Mouse (Mus musculus) left cerebral cortex, postnatal 25 days (tissue): ENCODE results near the gene Olfr419. TPM values are rescaled to one million over a fixed set of nuclear protein-coding genes. Genes with fewer than 3 reads are reported as not detected.
A peak's percentile ranks its signal among the peaks of the same experiment; 100 is the strongest.

Source experiments
- DNase-seq, 2 experiments: peaks; one replicate each; pipeline ENCODE4 v3.0.0; 2022; ENCODE audit warnings: low spot score in 2 of 2, mixed read lengths in 1 of 2
- intact Hi-C: fragments of 180-260 bp; cut with DNase I; formaldehyde crosslinking; loops from one replicate; pipeline ENCODE4 v1.15.1; 2025
- total RNA-seq, 2 experiments: library from RNA; stranded (reverse); gene quantifications; 2 replicates each; pipeline ENCODE4 v1.2.3; 2021

Olfr419 gene
- total RNA-seq, result not detected

DNA sequence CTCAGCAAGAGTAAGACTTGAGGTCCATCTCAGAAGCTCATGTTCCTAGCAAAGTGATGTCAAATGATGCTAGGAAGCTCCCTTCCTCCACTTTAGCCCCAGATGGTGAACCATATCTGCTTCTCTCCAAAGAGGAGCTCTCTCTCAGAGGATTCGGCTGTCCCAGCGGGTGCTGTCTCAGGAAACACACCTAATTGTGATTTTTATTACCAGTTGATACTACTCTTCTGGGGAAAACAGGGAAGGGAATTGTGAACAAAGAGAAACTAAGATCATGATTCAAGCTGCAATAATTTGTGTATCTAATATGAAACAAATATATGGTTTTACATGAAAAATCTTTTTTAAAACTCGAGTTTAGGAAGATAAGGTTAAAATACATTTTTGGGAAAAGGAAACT lies at the start of gene Olfr419:
Gene Olfr419 (minus strand): TSS at position 101 of the 400 bp plus-strand sequence.
- intact Hi-C loops, result no loop called here

DNA sequence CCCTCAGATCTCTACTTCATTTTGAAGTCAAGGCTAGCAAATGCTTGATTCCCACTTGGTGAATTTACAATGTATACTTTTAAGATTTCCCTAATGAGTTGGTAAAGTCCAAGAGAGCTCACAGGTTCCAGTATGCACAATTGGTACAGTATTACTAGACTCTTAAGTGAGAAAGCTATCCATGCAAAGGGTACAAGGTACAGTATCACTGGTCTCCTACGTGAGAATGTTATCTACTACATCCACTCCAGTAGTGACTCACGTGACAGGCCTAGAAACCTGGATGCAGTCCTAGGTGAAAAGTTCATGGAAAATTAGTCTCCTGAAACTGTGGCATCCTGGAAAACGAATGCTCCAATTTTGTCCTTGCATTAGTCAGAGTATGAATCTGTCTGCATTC lies 18.8 kb upstream of the Olfr419 start:
- DNase-seq, result no peak
- intact Hi-C loops, result no loop called here

More for the DNA sequence above, at the start of gene Olfr419:
- DNase-seq, result no peak

DNA sequence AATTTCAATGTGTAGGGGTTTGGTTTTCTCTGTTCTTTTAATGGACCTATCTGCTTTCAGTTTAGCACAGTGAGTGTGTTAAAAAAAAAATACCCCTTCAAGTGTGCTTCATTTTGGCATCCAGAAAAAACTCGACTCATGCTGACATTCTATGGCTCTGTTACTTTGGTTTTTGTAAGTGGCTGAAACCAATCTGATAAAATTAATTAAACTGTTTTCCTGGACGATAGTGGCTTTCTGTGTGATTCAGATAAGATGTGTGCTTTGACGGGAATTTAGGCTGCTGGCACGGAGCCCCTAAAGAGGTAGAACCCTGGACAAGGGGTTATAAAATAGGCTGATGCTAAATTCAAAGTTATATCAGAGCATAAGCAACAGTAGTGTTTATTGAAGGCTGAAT lies 17.3 kb upstream of the Olfr419 start:
- DNase-seq, result no peak
- intact Hi-C loops, result no loop called here

DNA sequence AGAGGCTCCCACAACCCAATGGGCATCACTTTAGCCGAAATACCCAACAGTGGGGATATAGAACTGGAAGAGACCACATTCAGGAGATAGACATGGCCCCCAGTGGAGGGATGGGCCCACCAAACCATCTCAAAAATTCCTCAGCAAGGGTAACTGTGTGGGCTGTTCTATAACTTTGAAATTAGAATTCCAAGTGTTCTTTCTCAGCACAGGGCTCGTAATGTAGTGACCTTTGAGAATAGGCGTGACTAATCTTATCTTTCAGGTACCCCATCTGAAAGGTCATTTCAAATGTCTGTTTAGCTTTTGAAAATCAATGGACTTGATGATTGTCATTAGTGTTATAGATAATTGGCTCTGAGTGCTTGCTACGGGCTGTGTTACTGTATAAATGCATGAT lies 16.0 kb upstream of the Olfr419 start:
- no peak for DNase-seq
- intact Hi-C loops, result no loop called here

DNA sequence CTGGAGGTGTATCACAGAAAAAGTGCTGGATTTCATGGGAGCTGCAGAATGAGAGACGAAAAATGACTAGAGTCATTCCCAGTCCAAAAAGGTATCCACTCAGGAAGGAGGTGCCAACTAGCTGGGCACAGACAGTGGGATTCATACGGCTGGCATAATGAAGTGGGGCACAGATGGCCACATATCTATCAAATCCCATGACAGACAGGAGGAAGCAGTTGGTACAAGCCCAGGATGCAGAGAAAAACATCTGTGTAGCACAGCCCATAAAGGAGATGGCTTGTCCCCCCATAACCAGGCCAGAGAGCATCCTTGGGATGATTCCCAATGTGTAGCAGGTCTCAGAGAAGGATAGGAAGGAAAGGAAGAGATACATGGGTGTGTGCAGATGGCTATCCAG lies 1.5 kb downstream of the Olfr419 start:
- DNase-seq, result no peak

DNA sequence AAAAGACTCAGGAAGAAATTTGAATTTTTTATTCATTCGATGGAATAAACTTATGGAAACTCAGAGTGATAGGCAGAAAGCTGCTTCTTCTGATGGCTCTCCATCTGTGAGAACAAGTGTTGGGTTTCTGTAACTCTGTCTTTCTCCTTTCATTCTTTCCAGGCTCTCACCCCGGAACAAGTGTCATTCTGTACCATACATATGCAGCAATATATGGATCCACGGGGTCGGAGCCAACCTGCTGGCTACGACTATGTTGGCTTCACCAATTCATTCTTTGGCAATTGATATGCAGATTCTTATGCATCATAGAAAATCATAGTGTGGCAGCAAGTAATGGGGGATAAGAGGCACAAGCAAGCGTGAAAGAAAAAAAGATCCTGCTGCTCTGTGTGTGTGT lies 4.7 kb downstream of the Olfr419 start:
- intact Hi-C loops, result no loop called here
- no peak for DNase-seq

More for the DNA sequence above, 1.5 kb downstream of the Olfr419 start:
- intact Hi-C loops, result no loop called here

DNA sequence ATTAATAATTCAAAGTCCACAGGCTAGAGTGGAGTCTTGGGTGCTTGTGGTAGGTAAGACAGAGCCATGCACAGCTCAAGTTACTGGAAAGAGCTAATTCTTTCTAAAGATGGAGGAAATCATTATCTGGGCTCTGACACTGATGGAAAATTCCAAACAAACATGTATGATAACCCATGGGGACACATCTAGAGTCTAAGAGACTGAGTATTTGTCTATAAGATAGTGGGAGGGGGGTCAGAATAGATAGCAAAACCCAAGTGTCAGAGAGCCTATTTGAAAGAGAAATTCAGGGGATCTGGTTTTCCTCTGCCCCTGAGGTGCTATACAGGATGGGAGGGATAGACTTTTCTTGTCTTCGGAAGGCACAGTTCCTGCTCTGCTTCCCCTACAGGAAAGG lies 5.8 kb downstream of the Olfr419 start:
- intact Hi-C loops, result no loop called here
- no peak for DNase-seq

DNA sequence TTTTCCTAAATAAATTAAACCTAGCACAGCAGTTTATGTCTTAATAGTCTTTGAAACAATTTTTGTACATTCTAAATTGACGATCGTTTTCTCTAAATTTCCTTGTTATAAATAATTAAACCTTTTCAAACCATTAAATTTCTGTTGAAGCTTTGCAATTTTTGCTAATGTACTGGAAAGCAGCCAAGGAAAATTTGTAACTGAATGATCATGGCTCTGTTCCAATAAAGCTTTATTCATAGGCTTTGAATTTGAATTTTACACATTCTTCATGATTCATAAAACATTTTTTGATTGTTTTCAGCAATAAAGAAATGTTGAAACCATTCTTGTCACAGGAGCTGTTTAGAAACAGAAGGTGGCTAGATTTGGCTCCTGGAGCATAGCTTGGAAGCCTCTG lies 7.2 kb downstream of the Olfr419 start:
- DNase-seq, result no peak
- intact Hi-C loops, result no loop called here

DNA sequence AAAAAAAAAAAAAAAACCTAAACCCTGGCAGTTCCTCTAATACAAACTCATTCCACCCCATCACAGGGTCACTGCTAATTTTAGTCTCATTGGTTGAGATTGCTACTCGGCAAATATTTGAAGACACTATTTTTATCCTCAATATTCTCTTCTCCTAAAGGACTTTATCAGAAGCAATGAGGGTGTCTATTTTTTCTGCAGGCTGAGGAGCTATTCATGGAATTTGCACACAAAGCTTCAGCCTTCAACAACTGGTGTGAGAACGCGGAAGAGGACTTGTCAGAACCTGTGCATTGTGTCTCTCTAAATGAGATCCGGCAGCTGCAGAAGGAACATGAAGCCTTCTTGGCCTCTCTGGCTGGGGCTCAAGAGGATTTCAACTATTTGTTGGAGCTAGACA lies 11.9 kb downstream of the Olfr419 start:
- intact Hi-C loops, result no loop called here
- DNase-seq, result no peak

DNA sequence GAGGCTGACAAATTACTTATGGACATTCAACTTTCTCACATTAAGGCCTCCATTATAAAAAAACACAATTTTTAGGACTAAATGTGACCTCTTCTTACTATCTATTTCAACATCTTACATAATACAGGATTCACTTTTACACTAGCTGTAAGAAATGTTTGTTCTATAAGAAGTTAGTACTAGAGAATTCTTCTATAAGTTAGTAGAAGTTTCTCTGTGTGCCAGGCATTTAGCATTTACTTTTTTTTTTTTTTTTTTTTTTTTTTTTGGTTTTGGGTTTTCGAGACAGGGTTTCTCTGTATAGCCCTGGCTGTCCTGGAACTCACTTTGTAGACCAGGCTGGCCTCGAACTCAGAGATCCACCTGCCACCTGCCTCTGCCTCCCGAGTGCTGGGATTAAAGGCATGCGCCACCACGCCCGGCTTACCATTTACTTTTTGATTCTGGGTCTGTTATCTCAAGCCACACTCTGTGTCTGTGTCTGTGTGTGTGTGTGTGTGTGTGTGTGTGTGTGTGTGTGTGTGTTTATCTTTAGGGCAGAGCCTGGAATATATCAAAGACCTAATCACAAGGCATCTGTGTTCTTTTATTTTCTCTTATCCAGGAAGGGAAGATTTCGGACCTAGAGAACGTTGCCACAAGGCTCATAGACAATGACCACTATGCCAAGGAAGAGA lies 35.2 kb downstream of the Olfr419 start:
- DNase-seq, result no peak
- intact Hi-C loops, result no loop called here

DNA sequence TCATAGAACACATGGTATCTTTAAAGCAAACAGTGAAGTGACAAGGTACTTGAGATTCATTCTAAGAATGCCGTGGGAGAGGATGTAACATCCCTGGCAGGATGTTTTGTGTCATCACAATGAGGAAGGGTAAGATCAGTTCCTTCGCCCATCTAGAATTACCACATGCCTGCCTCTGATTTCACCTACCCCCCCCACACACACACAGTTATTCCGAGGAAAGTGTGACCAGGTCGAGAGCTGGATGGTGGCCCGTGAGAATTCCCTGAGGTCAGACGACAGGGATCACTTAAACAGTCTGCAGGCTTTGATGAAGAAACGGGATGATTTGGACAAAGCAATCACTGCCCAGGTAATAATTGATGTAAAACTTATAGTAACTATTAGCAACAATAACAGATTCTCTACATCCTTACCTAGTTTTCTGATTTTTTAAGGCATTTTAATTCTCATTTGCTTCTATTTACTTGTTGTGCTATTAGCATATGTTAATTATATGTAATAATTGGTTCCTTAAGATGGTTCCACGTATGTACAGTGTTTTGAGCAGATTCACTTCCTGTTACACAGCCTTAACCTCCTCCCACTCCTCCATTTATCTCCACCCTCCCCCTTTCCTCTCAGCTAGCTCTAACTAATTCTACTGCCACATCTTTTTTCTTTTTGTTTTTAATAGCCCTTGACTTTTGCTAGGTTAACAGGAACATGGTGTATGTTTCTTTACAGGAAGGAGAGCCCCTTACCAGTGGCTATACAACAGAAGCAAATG lies 36.4 kb downstream of the Olfr419 start:
- no peak for DNase-seq
- intact Hi-C loops, result no loop called here

DNA sequence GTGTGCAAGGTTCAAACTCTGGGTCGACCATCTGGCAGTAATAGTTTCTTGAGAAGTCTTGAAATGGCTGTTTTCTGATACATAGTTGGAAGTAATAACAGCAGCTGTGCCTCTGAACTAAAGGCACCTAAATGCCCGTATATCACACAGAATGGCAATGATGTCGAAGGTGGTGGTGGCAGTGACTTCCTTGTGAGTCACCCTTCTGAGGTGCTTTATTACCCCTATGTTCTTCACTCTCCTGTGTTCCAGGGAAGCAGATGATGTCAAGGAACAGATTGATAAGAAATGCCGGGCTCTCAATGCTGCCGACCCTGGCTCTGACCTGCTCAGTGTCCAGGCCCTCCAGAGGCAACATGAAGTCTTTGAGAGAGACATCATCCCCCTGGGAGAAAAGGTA lies 39.6 kb downstream of the Olfr419 start:
- intact Hi-C loops, result no loop called here
- no peak for DNase-seq

DNA sequence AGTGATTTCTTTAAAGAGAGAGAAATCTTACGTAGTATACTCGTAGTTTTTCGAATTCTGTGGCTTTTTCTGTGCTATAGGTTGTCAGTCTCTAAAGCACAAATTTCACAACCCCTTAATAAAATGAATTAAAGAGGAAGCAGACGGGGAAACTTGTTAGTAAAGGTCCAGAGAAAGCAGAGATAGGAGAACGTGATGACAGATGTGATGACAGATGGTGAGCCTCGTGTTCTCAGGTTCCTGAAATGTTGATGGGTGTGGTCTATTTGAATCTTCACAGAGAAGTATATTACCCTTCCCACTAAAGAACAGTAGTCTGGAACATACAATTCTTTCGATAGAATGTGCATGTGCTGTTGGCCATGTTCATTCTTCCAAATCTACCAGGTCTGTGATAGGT lies 47.2 kb downstream of the Olfr419 start:
- intact Hi-C loops, result no loop called here
- DNase-seq, result peak in 1 of 2 experiments; percentile 12

Other genes starting within 250 kb of the Olfr419 start
- not detected for gene Ifi205, start 220.3 kb downstream of the Olfr419 start, total RNA-seq
- not detected for gene Olfr433, start 211.4 kb downstream of the Olfr419 start, total RNA-seq
- not detected for gene Olfr432, start 202.9 kb downstream of the Olfr419 start, total RNA-seq
- gene Olfr430, start 185.5 kb downstream of the Olfr419 start, total RNA-seq, result not detected
- gene Olfr429, start 167.7 kb downstream of the Olfr419 start, total RNA-seq, result not detected
- not detected for gene Olfr427, start 155.2 kb downstream of the Olfr419 start, total RNA-seq
- not detected for gene Olfr231, start 130.9 kb downstream of the Olfr419 start, total RNA-seq
- gene Olfr424, start 120.5 kb downstream of the Olfr419 start, total RNA-seq, result not detected
- gene Olfr420, start 96.4 kb downstream of the Olfr419 start, total RNA-seq, result not detected
- gene Spta1, start 79.3 kb downstream of the Olfr419 start, total RNA-seq, result under 1 TPM; 0.09 to 0.14 TPM
- gene Mptx1, start 78.5 kb upstream of the Olfr419 start, total RNA-seq, result not detected
- not detected for gene Olfr417, start 113.1 kb upstream of the Olfr419 start, total RNA-seq
- gene Olfr248, start 139.0 kb upstream of the Olfr419 start, total RNA-seq, result not detected
- gene Olfr414, start 172.0 kb upstream of the Olfr419 start, total RNA-seq, result not detected
- not detected for gene Olfr220, start 190.0 kb upstream of the Olfr419 start, total RNA-seq
- gene Fmn2, start 249.8 kb upstream of the Olfr419 start, total RNA-seq, result 10 to 100 TPM; 65.1 to 67.9 TPM